Mouse (Mus musculus) neural tube, embryonic 11.5 days (tissue): Measurements from ENCODE around the gene Mog. TPM values are rescaled to one million over a fixed set of nuclear protein-coding genes. Genes with fewer than 3 reads are reported as not detected.
"Not testable (repeated sequence)": the region's sequence is repeated elsewhere in the genome, so short reads cannot be mapped to it uniquely, and the experiment has no call there.

Experiments
- ATAC-seq: fragments of 200-750 bp; cut with Nextera tagmentation; 2 replicates; pipeline ENCODE4 v1.8.0; 2017; ENCODE audit warnings: moderate number of reproducible peaks, mild to moderate bottlenecking, moderate TSS enrichment, moderate library complexity; ENCODE audit not compliant: insufficient read depth, low FRiP score, low TSS enrichment
- DNase-seq: peaks from one replicate; pipeline ENCODE4 v3.0.0-alpha.2; 2015; ENCODE audit warnings: low spot score
- H3K27ac ChIP-seq: fragments of 300-500 bp; sonication (generic); 2 replicates; pipeline ENCODE4 v1.5.1; 2014; ENCODE audit warnings: low read depth, mild to moderate bottlenecking, low read length
- H3K27me3 ChIP-seq: fragments of 300-500 bp; sonication (generic); 2 replicates; pipeline ENCODE4 v1.6.1; 2014; ENCODE audit warnings: mild to moderate bottlenecking, low read length, mixed read lengths; ENCODE audit not compliant: control insufficient read depth, insufficient read depth
- H3K36me3 ChIP-seq: fragments of 300-500 bp; sonication (generic); 2 replicates; pipeline ENCODE4 v1.6.1; 2014; ENCODE audit warnings: mild to moderate bottlenecking, low read length, moderate library complexity, mixed read lengths; ENCODE audit not compliant: control insufficient read depth, insufficient read depth
- H3K4me1 ChIP-seq: fragments of 300-500 bp; sonication (generic); 2 replicates; pipeline ENCODE4 v1.6.1; 2014; ENCODE audit warnings: low read length, mixed read lengths; ENCODE audit not compliant: control insufficient read depth, insufficient read depth
- H3K4me2 ChIP-seq: fragments of 300-500 bp; sonication (generic); 2 replicates; pipeline ENCODE4 v1.6.1; 2014; ENCODE audit warnings: low read depth, mild to moderate bottlenecking, moderate library complexity
- H3K4me3 ChIP-seq: fragments of 300-500 bp; sonication (generic); 2 replicates; pipeline ENCODE4 v1.5.1; 2014; ENCODE audit warnings: low read depth, low read length
- H3K9ac ChIP-seq: fragments of 300-500 bp; sonication (generic); 2 replicates; pipeline ENCODE4 v1.6.1; 2014; ENCODE audit warnings: mild to moderate bottlenecking, low read length
- H3K9me3 ChIP-seq: fragments of 300-500 bp; sonication (generic); 2 replicates; pipeline ENCODE4 v1.6.1; 2016; ENCODE audit warnings: low read length; ENCODE audit not compliant: control insufficient read depth
- WGBS: fragments of 180-500 bp; shearing (Covaris S2); extraction: QIAGEN DNeasy Blood & Tissue Kit; methylation state at CpG from one replicate; pipeline ENCODE4 v1.1.7; 2014; 5-methylcytosine and 5-hydroxymethylcytosine counted together
- polyA plus RNA-seq: library from polyadenylated mRNA; unstranded; fragments of >200 nt; fragmentation: Nextera tagmentation; extraction: Ambion mirVana; gene quantifications from 2 replicates; pipeline ENCODE4 v1.2.1, GENCODE M21; 2014

Mog gene
- polyA plus RNA-seq, 1 experiment from 2014 or later, result 0.40 TPM

- no peaks in the 10 kb centered on the region for H3K9me3 ChIP-seq
- no peaks in the 10 kb centered on the region for H3K36me3 ChIP-seq
- no peaks in the 10 kb centered on the region for H3K4me1 ChIP-seq
- peaks cover 1% of the 10 kb centered on the region for H3K27me3 ChIP-seq
- no peak overlapping the region for H3K9ac ChIP-seq
- no peak overlapping the region for H3K4me3 ChIP-seq
- no peak overlapping the region for H3K4me2 ChIP-seq
- no peak for DNase-seq
- H3K27ac ChIP-seq, result no peak overlapping the region
- WGBS, result 94% methylated on average over 2 of the region's 2 CpGs
- no peak for ATAC-seq
Observed at GRCm38 (mm10) chr17:36994528-36994927, 28.7 kb downstream of the Mog start.

- Histone ChIP-seq H3K4me2 (no peak overlapping the region), H3K27ac (no peak overlapping the region), H3K27me3 (peaks cover 6% of the 10 kb centered on the region), H3K9me3 (no peaks in the 10 kb centered on the region), H3K36me3 (no peaks in the 10 kb centered on the region), H3K4me3 (no peak overlapping the region), H3K4me1 (no peaks in the 10 kb centered on the region), H3K9ac (no peak overlapping the region)
- 90% methylated on average over 4 of the region's 4 CpGs for WGBS
- DNase-seq, result no peak
- no peak for ATAC-seq
Observed at GRCm38 (mm10) chr17:36993770-36994325, 29.4 kb downstream of the Mog start.

- Histone ChIP-seq H3K4me3 (no peak overlapping the region), H3K27ac (no peak overlapping the region), H3K27me3 (peaks cover 16% of the 10 kb centered on the region), H3K9ac (no peak overlapping the region), H3K4me1 (0 out of 2 replicates have a peak, but pooled peaks cover 3% of the 10 kb centered on the region), H3K36me3 (no peaks in the 10 kb centered on the region), H3K4me2 (no peak overlapping the region), H3K9me3 (no peaks in the 10 kb centered on the region)
- ATAC-seq, result no peak
- 73% methylated on average over 3 of the region's 3 CpGs for WGBS
- DNase-seq, result no peak
Observed at GRCm38 (mm10) chr17:36992336-36993104, 30.7 kb downstream of the Mog start.

DNA sequence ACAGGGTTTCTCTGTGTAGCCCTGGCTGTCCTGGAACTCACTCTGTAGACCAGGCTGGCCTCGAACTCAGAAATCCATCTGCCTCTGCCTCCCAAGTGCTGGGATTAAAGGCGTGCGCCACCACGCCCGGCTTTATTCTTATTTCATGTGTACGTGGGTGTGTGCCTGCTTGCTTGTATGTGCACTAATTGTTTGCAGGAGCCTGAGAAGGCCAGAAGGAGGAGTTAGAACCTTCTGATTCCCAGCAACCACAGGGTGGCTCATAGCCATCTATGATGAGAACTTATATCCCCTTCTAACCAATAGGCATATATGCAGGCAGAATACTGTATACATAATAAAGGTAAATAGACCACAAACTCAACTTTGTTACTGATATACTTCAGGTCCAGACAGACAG, 32.6 kb downstream of the Mog start:
- H3K27ac ChIP-seq, DNase-seq, H3K4me2 ChIP-seq, H3K9ac ChIP-seq, H3K9me3 ChIP-seq, H3K36me3 ChIP-seq, H3K4me1 ChIP-seq, ATAC-seq, H3K4me3 ChIP-seq: not testable (repeated sequence)
- peaks cover 16% of the 10 kb centered on the region for H3K27me3 ChIP-seq
- 96% methylated on average over 5 of the region's 6 CpGs for WGBS

- WGBS, result 32% methylated on average over 5 of the region's 5 CpGs
- peak within 1 kb of the TSS; percentile 22; the same call in 1 of the 2 replicates for H3K4me2 ChIP-seq
Observed at GRCm38 (mm10) chr17:36989437-36989836, 33.8 kb downstream of the Mog start, which contains the start of gene H2-M5. Gene H2-M5, minus strand, starts transcription at chr17:36989537.

GRCm38 (mm10) chr17:36988475-36988874, 34.7 kb downstream of the Mog start:
- no peaks in the 10 kb centered on the region for H3K36me3 ChIP-seq
- 0 out of 2 replicates have a peak, but pooled peaks cover 3% of the 10 kb centered on the region for H3K4me1 ChIP-seq
- DNase-seq (no peak), ATAC-seq (no peak)
- H3K9me3 ChIP-seq, result no peaks in the 10 kb centered on the region
- H3K4me3 ChIP-seq, result no peak overlapping the region
- no peak overlapping the region for H3K27ac ChIP-seq
- peaks cover 16% of the 10 kb centered on the region for H3K27me3 ChIP-seq
- 6% methylated on average over 24 of the region's 24 CpGs for WGBS
- H3K4me2 ChIP-seq, result peak overlapping the region; percentile 22; the same call in 1 of the 2 replicates
- H3K9ac ChIP-seq, result no peak overlapping the region

More at GRCm38 (mm10) chr17:36989437-36989836, 33.8 kb downstream of the Mog start, which contains the start of gene H2-M5:
- Histone ChIP-seq H3K36me3 (no peaks in the 10 kb centered on the region), H3K9ac (no peak within 1 kb of the TSS), H3K4me3 (no peak within 1 kb of the TSS), H3K9me3 (no peaks in the 10 kb centered on the region), H3K27ac (no peak within 1 kb of the TSS), H3K4me1 (0 out of 2 replicates have a peak, but pooled peaks cover 3% of the 10 kb centered on the region), H3K27me3 (peaks cover 16% of the 10 kb centered on the region)
- no peak for DNase-seq
- no peak for ATAC-seq

DNA sequence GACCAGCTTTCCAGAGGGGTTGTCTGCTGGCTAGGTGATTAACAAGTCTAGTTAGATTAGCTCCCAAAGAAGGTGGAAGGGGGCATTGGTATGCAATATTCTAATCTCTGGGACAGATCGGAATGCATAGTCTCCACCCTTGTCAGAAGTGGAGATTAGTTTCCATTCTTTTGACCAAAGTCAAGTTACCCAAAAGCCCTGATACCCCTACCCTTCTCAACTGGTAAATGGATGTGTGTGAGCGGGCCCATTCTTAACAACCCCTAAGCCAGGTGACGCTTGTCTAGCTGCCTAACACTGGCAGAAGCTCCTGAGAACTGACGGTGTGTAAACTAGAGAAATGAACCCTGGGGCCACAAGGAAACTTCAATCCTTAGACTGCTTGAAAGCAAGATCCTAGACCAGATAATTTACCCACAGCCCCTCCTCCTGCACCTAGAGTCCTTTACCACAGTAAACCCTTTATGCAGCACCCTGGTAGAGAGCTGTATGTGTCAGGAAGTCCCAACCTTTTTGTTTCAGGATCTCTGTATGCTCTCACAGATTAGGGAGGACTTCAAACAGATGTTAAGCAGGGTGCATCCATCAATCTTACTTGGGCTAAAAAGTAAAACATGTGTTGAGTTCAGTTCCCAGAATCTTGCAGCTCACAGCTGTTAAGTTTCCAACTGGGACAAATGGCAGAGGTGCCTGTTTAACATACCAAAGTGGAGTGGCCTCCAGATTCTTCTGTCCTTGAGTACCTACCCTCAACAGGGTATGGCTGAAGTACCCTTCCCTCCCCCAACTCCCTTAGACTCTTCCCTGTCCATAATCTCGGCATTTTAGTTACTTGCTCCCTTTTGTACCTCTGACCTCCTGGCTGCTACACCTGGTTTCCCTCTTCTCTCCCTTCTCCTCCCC, 40.7 kb downstream of the Mog start:
- DNase-seq, result no peak
- no peak overlapping the region for H3K9ac ChIP-seq
- no peak for ATAC-seq
- WGBS, result 22% methylated on average over 5 of the region's 5 CpGs
- no peak overlapping the region for H3K4me3 ChIP-seq
- H3K4me1 ChIP-seq, result no peaks in the 10 kb centered on the region
- H3K4me2 ChIP-seq, result no peak overlapping the region
- no peak overlapping the region for H3K27ac ChIP-seq
- no peaks in the 10 kb centered on the region for H3K36me3 ChIP-seq
- H3K27me3 ChIP-seq, result no peaks in the 10 kb centered on the region
- H3K9me3 ChIP-seq, result no peaks in the 10 kb centered on the region

DNA sequence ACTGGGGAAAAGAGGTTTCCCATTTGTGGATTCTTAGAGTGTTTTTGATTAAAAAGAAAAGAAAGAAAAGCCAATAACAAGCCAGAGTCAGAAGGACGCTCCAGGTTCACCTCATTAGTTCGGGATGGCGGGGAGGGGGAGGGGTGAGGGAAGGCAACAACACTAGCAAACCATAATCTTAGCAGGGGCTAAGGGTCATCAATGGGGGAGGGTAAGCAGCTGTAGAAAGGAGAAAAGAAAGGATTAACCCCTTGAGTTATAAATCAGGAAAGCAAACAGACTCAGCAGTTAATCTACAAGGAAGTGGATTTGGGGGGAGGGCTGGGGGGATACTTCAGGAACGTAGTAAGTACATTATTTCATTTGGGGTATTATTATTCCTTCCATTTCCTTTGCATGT, 41.4 kb downstream of the Mog start:
- DNase-seq, result no peak

More for the DNA sequence above, 41.4 kb downstream of the Mog start:
- H3K4me3 ChIP-seq, result no peak overlapping the region
- no peaks in the 10 kb centered on the region for H3K9me3 ChIP-seq
- no peaks in the 10 kb centered on the region for H3K4me1 ChIP-seq
- WGBS, result 4% methylated on average over 4 of the region's 4 CpGs
- no peak overlapping the region for H3K27ac ChIP-seq
- no peak overlapping the region for H3K4me2 ChIP-seq
- no peaks in the 10 kb centered on the region for H3K36me3 ChIP-seq
- H3K27me3 ChIP-seq, result no peaks in the 10 kb centered on the region
- no peak for ATAC-seq
- no peak overlapping the region for H3K9ac ChIP-seq
